Mouse (Mus musculus): ENCODE measurements around the gene Usp5.

Usp5 gene

DNA sequence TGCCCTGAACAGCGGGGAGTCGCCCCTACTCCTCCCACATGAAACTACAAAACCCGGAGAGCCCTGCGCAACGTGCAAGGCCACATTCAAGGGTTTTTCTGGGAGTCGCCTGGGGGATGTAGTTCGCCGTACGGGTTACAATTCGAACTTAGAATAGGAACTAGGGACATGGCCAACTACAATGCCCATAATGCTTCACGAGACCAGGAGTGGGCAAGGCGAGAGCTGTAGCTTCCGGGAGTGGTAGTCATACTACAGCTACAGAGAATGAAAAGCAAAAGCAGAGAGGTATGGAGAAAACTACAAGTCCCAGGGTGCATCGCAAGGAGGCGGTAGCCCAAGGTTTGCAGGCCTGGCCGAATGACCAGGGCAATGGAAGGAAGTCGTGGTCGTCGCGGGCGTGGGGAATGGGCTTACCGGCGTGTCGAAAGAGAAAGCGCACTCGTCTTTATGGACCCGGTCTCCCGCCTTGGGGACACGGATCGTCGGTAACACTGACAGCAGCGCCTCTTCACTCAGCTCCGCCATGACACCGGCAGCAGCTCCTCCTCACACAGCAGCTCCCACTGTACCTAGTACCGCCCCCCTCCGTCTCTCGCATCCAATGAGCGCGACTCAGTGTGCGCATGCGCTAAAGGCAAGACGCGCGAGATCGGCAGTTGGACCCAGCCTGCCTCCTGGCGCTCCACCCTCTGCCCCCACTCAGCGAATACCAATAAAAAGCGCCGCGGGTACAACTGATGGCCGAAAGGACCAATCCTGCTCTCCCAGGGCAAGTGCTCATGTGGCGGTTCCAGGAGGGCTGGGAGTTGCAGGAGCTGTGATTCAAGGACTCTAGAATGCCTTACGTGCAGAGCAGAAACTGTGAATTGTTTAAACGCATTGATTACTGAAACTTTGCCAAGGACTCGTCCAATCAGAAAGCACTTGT lies at the start of gene Usp5, which contains the start of gene Cdca3:
Gene Usp5 (minus strand): TSS at position 617 of the 931 bp plus-strand sequence.
Gene Cdca3 (plus strand): TSS at position 680 of the 931 bp plus-strand sequence.
- DNase-seq (ENCODE audit: extremely low spot score, low spot score): peak; percentile 98

DNA sequence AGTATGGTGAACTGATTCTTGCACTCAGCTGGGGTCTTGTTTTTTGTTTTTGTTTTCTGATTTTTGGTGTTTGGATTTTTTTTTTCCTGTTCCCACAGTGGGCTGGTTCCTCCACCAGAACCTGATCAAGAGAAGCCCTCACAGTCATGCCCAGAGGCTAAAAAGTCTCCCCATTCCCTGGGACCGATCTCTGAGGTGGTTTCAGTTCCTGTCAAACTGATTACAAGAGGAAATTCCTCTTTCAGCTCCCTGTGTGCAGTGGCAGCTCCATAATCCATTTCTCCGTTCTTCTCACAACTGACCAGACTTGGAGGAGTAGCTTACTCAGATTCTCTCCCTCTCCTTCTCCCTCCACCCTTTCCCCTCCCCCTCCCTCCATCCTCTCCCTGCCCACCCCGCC lies 45.1 kb upstream of the Usp5 start:
- DNase-seq (ENCODE audit: extremely low spot score, low spot score): no peak

- DNase-seq (ENCODE audit: extremely low spot score, low spot score): no peak
These were observed 37.3 kb upstream of the Usp5 start for GRCm38 (mm10) chr6:124866560-124866959.

- DNase-seq (ENCODE audit: extremely low spot score, low spot score): no peak
These were observed 36.6 kb upstream of the Usp5 start for GRCm38 (mm10) chr6:124865766-124866362.

DNA sequence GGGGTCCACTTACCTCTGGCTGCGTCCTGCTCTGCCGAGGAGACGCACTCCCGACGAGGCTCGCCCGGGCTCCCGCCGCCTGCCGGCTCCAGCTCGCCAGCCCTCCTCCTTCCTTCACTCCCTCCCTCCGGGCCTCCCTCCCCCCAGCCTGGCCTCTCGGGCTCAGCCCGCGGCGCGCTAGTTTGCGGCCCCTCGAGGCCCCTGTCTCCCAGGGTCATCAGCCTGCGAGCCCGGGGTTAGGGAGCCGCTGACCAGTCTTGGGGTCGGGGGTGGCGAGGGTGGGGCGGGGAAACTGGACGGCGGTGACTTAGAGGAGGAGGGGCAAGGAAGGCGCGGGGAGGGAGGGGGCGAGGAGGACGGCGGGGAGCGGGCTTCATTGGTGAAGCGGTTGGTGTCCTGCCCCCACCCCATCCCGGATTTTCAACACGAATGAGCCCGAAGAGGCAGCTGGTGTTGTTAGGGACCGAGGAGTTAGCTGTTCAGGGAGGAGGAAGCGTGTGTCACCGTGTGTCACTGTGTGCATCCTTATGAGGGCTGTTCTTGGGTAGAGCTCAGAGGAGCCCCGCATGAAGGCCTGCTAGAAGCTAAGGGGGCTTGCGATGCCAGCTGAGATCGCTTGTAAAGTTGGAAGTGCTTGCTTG lies 34.5 kb upstream of the Usp5 start, which contains the start of gene Gpr162:
Gene Gpr162 (minus strand): TSS at position 326 of the 641 bp plus-strand sequence.
- peak; percentile 77 for DNase-seq (ENCODE audit: extremely low spot score, low spot score)

DNA sequence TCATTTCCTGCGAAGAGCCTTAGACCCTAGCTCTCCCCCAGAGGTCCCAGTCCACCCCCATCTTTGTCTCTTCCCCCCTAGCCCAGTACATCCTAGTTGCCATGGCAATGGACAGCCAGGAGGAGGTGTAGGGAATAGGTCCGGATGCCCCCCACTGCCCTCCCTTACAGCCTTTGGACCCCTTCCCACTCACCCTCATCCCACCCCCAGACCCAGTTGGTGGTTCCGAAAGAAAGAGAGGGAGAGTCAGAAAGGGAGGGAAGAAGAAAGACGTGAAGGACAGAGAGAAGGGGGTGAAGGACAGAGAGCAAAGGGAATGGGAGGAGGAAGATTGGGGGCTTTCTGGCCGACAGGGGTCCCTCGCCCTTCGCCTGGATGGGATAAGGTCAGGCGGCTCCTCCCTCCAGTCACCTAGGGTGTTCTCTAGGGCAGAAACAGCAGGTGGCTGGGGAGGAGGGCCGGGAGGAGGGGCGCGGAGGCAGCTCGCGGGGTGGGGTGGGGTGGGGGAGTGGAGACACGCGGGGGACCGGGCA lies 33.9 kb upstream of the Usp5 start:
- no peak for DNase-seq (ENCODE audit: extremely low spot score, low spot score)

DNA sequence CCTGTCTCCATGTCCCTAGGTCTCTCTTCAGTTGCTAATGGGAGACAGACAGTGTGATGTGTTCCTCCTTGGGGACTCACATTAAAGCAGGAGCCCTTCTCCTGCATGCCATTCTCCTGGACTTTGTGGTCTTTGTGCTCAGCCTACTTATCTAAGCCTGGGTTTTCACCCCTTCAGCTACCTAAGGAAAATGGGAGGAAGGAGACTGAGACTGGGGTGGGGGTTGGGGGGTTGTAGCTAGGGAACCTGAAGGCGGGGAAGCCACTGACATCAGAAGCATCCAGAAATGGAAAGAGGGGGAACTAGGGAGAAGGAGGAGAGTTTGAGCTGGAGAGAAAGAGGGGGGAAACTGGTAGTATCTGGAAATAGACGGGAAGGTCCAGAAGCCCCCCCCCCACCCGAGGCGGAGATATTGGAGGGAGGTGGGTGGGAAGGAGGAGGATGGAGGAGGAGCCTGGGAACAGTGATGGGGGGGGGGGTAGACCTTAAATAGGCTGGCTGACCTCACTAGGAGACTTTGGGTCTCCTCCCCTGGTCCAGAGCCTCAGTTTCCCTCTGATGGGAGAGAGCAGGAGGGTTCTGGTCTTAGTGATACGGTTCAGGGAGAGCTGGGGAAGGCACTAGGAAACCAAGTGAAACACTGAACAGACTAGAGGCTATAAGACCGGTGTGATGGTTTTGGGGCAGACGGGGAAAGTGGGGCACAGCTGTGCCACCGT lies 33.3 kb upstream of the Usp5 start:
- DNase-seq (ENCODE audit: extremely low spot score, low spot score): no peak

DNA sequence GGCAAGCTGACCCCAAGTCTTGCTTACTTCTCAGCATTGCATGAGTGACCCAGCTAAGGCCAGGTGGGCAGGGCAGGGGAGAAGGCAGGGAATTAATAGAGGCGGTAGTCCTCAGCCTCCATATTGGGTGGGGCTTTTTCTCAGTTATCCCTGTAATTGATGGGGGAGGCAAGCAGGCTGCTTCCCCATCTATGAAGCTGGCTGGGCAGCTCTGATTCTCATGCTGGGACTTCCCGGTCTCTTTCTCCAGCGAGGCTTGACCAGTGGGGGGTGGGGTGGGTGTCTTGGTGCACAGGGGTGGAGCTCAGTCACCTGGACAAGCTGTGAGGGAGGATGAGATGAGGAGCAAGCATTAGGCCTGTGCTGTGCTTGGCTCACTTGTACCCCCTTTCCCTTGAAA lies 32.5 kb upstream of the Usp5 start:
- DNase-seq (ENCODE audit: extremely low spot score, low spot score): no peak

DNA sequence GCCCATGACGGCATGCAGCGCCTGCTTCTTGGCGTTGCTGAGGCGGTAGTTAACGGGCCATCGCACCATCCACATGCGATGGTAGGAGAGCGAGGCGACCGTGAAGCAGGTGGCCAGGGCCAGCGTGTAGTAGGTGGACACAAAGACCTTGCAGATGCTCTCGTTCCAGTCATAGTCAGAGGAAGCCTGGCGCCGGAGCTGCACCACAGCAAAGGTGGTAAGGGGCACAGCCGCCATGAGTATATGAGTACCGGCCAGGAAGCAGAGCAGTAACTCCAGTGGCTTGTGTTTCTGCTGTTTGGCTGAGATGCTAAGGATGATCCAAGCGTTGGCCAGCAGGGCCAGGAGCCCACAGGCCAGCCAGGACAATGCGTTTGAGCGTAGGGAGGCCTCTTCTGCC lies 32.0 kb upstream of the Usp5 start:
- DNase-seq (ENCODE audit: extremely low spot score, low spot score): no peak

DNA sequence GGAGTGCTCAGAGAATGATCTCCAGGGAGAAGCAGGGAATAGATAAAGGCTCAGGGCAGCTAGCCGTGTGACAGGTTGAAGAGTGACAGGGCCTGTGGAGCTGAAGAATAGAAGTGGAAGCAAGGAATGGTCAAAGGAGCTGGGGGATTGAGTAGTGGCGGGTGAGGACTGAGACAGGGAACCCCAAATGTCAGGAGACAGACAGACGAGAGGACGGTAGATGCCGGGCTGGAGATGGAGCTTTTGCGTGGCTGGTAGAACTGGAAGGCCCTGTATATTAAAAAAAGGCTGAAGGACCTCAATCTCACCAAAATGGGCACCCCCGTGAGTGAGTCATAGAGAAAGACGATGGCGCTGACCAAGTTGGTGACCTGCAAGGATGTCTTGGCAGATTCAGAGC lies 31.2 kb upstream of the Usp5 start:
- DNase-seq (ENCODE audit: extremely low spot score, low spot score): no peak

DNA sequence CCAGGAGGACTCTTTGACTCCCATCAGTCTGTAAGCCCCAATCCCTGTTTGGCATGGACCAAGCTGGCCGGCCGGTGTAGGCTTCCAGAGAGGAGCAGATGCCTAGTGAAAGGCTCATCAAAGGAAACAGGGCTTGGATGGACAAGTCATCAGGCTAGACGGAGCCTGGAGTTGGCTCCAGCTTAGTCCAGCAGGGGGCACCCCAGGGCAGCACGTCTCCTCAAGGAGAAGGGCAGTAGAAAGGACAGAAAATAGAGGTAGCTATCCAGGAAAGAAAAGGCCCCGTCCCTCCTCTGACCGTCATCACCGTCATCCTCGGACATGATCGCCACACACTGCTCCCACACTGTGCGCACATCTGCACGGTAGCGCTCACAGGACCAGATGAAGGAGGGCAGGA lies 30.4 kb upstream of the Usp5 start:
- peak; percentile 88 for DNase-seq (ENCODE audit: extremely low spot score, low spot score)

- no peak for DNase-seq (ENCODE audit: extremely low spot score, low spot score)
These were observed 29.5 kb upstream of the Usp5 start for GRCm38 (mm10) chr6:124858561-124859318.

GRCm38 (mm10) chr6:124857840-124858530 lies 28.7 kb upstream of the Usp5 start:
- DNase-seq (ENCODE audit: extremely low spot score, low spot score): no peak

GRCm38 (mm10) chr6:124856916-124857839 lies 27.9 kb upstream of the Usp5 start, which contains the start of gene P3h3:
Gene P3h3 (minus strand): TSS chr6:124857752.
- peak; percentile 91 for DNase-seq (ENCODE audit: extremely low spot score, low spot score)

GRCm38 (mm10) chr6:124856321-124856720 lies 27.0 kb upstream of the Usp5 start:
- peak; percentile 56 for DNase-seq (ENCODE audit: extremely low spot score, low spot score)

GRCm38 (mm10) chr6:124854647-124855046 lies 25.4 kb upstream of the Usp5 start:
- no peak for DNase-seq (ENCODE audit: extremely low spot score, low spot score)

GRCm38 (mm10) chr6:124850535-124850934 lies 21.3 kb upstream of the Usp5 start:
- DNase-seq (ENCODE audit: extremely low spot score, low spot score): no peak

GRCm38 (mm10) chr6:124847305-124847704 lies 18.0 kb upstream of the Usp5 start:
- peak; percentile 100 for DNase-seq (ENCODE audit: extremely low spot score, low spot score)
